Mouse (Mus musculus) neutrophil, adult 5-6 weeks (primary cell): ENCODE data around the gene AC129217.1. TPM values are rescaled to one million over a fixed set of nuclear protein-coding genes. Genes with fewer than 3 reads are reported as not detected.

Source experiments
- ATAC-seq: fragments of 151-379, 151-347 bp; 2 replicates; pipeline ENCODE4 v1.8.0; 2017; ENCODE audit warnings: mild to moderate bottlenecking, moderate TSS enrichment; ENCODE audit not compliant: insufficient number of reproducible peaks, poor library complexity, low FRiP score, severe bottlenecking; ENCODE audit errors: extremely low read depth
- total RNA-seq: library from RNA; stranded (forward); fragments of 200-1000 nt; gene quantifications from 2 replicates; pipeline ENCODE4 v1.2.3, GENCODE M21; 2017

AC129217.1 gene
- 33.6 and 50.5 TPM in 2 replicates for total RNA-seq

DNA sequence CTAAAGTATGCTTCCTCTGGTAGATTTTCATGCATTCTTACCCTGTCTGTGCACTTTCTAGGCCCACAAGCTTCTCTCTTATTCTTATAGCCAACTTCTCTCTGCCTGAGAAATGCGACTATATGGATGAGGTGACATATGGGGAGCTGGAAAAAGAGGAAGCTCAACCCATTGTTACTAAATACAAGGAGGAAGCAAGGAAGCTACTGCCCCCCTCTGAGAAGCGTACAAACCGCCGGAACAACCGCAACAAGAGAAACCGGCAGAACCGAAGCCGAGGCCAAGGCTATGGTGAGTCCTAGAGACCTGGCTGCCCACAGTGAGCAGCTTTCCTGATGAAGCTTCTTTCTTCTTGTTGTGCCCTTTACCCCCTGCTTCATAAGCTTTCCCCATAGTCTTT is at the start of gene AC129217.1:
TSS of gene AC129217.1 (plus strand) at position 114 of the 400 bp plus-strand sequence.
- peak; percentile 53; the same call in 1 of the 2 replicates for ATAC-seq

DNA sequence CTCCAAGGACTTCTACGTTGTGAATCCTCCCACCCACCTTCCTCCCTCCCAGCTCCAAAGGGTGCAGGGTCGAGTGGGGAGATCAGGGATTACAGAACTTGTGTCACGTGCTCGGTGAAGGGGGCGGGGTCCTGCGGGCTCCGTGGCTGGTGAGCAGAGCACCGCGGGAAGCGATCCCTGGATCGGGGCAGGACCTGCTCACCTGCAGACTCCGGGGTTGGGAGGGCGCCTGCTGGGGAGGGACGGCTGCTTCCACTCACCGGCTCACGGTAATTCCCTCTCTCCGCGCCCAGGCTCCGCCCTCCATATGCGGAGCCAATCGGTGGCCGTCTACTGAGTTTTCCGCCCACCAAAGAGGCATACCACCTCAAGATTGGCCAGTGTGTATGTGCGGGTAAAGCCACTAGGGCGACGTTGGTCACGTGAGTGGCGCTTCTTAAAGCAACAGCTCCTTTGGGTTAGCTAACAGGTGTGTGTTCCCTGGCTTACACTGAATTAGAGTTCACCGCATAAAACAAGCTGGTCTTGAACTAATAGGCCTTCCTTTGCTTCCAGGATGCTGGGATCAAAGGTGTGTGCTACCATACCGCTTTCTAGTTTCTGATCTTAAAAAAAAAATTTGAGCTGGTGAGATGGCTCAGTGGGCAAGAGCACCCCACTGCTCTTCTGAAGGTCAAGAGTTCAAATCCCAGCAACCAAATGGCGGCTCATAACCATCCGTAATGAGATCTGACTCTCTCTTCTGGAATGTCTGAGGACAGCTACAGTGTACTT is 43.4 kb upstream of the AC129217.1 start, which contains the start of gene Taf6l:
TSS of gene Taf6l (minus strand) at position 410 of the 774 bp plus-strand sequence.
- ATAC-seq = peak; percentile 98

DNA sequence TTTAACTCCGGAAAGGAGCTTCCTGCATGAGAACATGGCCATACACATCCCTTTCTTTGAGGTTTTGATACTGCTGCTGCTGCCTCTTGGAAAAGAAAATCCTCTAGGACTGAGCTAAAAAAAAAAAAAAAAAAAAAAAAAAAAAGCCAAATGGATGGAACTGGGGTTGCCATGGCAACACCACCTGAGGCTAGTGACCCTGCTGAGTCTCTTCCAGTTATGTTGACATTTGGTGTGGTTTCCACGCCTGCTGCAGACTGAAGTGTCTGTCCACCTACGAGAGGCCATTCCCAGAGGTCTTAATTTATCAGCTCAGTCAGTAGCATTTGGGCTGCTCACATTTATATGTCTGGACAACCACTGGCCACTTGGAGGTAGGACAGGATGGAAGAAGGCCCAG is 41.1 kb upstream of the AC129217.1 start:
- ATAC-seq = no peak

DNA sequence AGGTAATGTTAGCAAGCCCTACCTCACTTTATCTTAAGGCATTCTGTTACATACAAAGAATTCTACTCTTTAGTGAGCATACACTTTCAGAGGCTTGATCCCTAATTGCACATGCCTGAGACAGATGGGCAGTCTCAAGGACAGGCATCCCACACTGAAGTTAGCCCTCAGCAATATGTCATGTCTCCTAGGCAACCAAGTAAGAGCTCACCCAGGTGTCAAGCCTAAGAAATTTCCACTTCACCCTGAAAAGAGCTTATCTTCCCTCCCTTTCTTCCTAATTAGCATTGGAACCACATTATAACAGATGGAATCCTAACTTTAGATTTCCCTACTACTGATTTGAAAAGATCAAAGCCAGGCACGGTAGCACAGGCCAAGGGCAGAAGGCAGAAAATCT is 40.4 kb upstream of the AC129217.1 start:
- no peak for ATAC-seq

DNA sequence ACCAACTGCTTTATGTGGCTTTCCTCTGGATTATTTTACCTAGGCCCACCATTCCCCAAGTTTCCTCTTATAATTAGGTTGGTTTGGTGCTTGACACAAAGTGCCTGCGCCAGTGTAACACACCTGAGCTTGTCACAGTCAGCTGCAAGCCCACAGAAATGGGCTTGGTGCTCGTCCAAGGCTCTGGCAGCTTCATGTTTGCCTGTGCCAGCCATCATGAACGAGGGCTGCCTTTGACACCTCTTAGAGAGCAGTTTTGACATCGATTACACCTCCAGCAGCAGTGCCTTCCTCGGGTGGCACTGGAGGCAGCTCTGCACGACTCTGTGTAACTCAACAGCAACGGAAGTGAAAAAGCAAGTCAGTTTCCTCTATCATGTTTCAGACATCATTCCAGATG is 39.4 kb upstream of the AC129217.1 start:
- ATAC-seq = no peak

- ATAC-seq = peak; percentile 63
These were observed 31.2 kb upstream of the AC129217.1 start, which contains the start of gene Polr2g for GRCm38 (mm10) chr19:8798264-8798946. Polr2g (minus strand) TSS chr19:8798577.

DNA sequence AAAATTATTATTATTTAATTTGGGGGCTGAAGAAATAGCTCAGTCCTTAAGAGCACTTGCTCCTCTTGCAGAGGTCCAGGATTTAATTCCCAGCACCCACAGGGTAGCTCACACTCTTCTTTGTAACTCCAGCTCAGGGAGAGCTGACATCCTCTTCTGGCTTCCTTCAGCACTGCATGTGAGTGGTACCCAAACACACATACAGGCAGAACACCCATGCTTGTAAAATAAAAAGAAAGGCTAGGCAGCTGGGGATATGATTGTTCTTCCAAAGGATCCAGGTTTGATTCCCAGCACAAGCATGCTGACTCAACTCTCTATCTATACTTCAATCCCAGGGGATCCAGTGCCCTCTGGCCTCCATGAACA is 30.6 kb upstream of the AC129217.1 start:
- ATAC-seq = no peak

DNA sequence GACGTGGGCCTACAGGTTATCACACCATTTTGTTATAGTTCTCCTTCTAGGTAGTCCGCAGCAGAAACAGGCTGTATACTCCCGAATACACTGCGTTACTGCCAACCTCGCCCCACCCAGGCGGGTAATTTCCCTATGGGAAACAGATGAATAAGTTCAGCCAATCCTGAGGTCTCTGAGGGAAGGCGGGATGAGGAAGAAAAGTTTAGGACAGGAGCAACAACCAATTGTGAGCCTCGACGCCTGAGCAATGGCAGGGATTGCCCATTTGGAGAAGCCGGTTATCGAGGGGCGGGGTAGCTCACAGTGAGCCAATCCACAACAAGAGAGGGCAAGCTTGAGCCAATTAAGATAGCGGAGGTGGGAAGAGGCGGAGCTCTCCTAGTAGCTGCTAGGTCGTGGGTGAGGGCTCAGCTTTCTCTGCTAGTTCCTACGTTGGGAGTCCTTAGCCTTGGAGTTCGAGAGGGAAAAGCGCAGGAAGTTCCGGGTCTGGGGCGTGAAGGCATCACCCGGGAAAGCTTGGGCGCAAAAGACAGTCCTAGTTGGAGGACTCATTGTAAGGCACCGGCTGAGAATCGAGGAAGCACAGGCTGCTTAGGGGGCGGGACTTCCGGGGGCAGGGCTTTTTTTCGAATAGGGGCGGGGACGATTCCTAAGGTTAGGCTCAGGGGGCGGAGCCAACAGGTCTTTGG is 27.3 kb upstream of the AC129217.1 start, which contains the start of gene Zbtb3:
TSS of gene Zbtb3 (plus strand) at position 426 of the 692 bp plus-strand sequence.
- peak; percentile 92 for ATAC-seq

DNA sequence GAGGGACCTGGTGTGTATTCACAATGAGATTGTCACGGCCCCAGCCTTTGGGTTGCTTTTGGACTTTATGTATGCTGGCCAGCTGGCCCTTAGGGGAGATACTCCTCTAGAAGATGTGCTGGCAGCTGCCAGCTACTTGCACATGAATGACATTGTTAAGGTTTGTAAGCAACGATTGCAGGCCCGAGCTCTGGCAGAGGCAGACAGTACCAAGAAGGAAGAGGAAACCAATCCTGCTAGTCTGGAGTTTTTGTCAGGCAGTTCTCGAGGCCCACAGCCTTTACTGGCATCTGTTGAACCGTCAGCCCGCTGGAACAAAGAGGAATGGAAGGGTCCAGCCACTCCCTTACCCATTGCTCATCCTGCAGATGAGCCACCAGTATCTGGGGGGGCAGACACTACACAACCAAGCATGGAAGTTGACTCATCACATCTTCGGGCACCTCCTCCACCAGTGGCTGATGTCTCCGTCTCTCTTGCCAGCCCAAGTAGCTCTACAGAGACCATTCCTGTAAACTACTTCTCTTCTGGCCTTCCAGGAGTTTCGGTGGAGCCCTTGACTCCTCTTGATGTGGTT is 26.3 kb upstream of the AC129217.1 start:
- ATAC-seq = no peak

GRCm38 (mm10) chr19:8803879-8804660 is 25.5 kb upstream of the AC129217.1 start:
- ATAC-seq = no peak

DNA sequence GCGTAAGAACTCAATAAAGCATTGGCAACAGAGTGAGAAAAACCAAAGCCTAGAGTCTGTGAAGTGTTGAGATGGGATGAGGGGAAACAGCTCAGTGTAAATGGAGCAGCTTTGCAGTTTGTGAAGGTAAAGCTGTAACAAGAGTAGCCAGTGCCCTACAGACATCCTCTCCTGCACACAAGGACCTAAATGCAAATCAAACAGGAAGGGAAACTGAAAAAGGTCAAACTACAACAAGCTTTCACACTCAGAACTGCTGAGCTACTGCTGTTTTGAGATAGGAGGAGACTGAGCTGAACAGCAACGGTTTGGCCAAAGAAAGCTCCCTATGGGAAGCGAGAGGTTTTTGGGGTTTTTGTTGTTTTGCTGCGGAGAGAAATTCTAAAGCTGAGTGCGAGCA is 22.8 kb upstream of the AC129217.1 start:
- no peak for ATAC-seq

DNA sequence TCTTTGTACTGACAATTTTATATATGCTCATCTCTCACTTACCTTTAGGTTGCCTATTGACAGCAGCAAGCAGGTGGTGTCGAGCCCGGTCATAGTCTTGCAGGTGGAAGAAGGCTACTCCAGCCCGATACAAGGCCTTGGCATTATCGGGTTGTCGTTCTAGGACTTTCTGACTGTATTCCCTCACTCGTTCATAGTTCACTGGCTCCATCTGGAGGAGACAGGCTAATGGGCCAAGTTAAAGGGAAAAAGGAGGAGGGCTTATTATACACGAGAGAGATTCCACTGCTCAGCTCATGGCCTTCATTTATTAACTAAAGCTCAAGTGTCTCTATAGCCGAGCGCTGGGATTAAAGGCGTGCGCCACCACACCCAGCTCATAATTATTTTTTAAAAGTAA is 13.8 kb upstream of the AC129217.1 start:
- no peak for ATAC-seq

- ATAC-seq = no peak
These were observed 12.6 kb upstream of the AC129217.1 start for GRCm38 (mm10) chr19:8817001-8817400.

GRCm38 (mm10) chr19:8818301-8818798 is 11.2 kb upstream of the AC129217.1 start:
- ATAC-seq = no peak

- peak; percentile 68 for ATAC-seq
These were observed 10.6 kb upstream of the AC129217.1 start, which contains the start of gene Ttc9c for GRCm38 (mm10) chr19:8818801-8819595. Ttc9c (minus strand) TSS chr19:8819333.

- peak; percentile 85 for ATAC-seq
These were observed 9.8 kb upstream of the AC129217.1 start, which contains the start of gene Hnrnpul2 for GRCm38 (mm10) chr19:8819596-8820423. Hnrnpul2 (plus strand) TSS chr19:8820010.
